Mouse (Mus musculus) layer of hippocampus, adult 11-12 months (tissue): ENCODE measurements around the gene Zfp202.
A peak's percentile ranks its signal among the peaks of the same experiment; 100 is the strongest.
"Not testable (repeated sequence)": the region's sequence is repeated elsewhere in the genome, so short reads cannot be mapped to it uniquely, and the experiment has no call there.

Experiments
- DNase-seq: peaks from one replicate; pipeline ENCODE4 v3.0.0; 2022; ENCODE audit warnings: low spot score

Zfp202 gene

DNA sequence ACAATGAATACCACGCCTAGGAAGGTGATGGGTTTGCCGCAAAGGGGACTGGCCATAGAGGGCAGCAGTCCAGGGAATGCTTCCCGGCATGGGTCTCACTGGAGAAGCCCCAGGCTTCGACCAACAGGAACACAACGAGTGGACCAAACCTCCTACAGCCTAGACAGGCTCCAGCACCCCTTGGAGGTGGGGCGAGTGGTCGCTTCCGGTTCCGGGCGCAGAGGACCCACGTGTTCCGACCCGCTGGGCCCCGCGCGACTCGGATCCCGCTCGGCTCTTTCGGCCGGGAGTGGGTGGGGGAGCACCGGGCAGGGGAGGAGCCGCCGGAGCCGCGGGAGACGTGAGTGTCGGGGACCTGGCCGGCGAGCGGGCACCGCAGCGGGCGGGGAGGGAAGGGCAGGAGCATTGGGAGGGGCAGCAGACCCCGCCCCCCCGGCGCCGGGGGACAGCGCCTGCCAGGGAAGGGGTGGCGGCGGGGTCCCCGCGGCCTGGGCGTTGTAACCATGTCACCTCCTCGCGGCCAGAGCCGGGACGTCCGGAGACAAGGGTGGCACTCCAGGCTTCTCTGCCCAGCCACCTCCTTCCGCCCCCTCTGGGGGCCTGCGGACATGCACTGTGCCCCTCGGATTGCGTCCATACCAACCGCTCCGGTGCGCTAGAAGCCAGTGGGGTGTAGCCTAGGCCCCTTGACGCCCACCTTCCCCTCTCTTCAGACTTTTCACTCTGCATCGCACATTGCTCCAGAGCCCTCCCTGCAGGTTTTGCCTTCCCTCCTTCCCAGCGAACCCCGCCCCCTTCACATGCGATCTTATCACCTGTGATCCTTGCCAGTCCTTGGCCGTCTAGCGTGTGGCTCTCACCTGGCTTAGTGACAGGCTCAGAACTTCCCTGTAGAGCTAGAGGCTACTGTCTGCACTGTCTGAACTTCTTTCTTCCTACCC is at the start of gene Zfp202:
TSS of gene Zfp202 (plus strand) at position 219 of the 941 bp plus-strand sequence.
- peak; percentile 87 for DNase-seq

DNA sequence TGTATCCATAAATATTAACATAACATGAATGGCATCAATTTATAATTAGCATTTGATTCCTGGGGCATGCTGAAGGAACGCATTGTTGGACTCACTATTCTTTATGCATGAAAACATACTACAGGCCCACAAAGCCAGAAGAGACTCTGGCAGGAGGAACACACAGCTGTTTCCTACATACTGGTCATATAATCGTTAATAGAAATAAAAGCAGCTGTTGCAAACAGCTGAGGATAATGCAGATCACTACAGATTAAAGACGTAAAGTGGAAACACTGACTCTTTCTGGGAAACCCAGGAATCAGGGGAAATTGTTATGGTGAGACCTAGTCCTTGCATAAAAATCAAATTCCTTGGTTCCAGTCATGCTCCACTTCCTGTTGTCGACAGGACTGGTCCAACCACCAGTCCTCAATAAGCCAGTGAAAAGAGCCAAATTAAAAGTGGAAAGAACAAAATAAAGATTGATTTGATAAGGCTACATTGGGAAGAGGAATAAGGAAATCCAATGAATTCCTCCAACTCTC is 36.9 kb upstream of the Zfp202 start:
- DNase-seq: no peak

DNA sequence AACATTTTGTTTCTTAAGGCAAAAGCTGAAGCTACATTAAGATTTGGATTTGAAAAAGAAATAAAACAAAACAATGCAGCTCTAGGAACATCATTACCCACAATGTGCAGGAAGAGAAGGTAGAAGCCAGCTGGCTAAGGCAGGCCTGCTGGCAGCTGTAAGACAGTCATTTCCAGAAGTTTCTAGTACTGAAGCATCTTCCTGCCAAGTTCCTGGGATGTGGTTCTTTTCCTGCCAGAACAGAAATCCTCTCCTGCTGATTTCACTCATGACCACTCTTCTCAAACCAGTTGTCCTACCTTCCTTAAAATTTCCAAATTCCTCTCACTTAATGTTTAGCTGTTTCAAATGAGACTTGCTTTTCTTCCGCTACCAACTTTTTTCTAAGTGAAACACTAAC is 25.7 kb upstream of the Zfp202 start:
- DNase-seq: no peak

DNA sequence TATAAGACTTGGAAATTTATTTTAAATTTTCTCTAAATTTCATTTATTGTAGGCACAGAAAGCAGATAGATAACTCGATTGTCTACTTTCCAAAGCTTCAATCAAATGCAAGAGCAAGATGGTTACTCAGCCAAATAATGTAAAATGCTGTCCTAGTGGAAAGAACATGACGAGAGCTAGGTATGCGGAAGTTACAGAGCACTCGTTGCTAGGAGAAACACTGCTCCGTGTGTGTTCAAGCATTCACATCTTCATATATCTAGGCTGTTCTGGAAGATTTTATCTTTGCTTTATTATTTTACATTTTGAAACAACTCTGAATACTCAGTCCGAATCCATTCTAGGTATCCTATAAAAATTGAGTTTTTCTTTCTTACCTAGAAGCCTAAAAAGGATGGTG is 15.1 kb upstream of the Zfp202 start:
- DNase-seq: no peak

DNA sequence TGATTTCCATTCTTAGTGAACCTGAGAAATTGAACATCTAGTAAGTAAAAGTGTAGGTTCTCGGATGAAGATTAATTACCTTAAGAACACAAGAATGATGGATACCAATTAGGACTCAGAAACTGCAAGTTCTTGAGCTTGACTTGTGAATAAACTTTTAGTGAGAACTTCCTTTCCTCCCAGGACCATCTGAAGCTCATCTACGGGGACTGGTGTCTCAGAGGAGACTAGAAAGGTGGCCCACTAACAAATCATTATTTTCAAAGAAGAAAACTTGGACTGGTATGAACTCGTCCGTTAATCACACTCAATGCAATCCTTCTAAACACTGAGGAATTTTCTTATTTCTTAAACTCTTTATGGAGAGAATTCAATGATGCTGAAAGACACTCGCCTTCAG is 11.5 kb upstream of the Zfp202 start, which contains the start of gene Olfr986:
TSS of gene Olfr986 (plus strand) at position 301 of the 400 bp plus-strand sequence.
- DNase-seq: no peak

DNA sequence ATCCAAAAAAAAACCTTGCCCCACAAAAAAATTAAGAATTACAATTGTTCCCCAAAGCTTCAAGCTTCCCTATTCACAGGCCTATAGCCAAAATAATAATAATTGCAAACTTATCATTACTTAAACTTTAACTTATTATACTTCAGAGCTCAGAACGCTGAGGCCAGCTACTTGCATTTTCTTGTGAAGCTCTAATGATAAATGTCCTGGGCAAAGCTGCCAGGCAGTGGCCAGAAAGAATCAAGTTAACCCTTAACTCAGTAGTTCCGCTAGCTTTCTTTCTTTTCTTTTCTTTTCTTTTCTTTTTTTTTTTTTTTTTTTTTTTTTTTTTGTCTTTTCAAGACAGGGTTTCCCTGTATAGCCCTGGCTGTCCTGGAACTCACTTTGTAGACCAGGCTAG is 7.0 kb upstream of the Zfp202 start:
- not testable (repeated sequence) for DNase-seq

DNA sequence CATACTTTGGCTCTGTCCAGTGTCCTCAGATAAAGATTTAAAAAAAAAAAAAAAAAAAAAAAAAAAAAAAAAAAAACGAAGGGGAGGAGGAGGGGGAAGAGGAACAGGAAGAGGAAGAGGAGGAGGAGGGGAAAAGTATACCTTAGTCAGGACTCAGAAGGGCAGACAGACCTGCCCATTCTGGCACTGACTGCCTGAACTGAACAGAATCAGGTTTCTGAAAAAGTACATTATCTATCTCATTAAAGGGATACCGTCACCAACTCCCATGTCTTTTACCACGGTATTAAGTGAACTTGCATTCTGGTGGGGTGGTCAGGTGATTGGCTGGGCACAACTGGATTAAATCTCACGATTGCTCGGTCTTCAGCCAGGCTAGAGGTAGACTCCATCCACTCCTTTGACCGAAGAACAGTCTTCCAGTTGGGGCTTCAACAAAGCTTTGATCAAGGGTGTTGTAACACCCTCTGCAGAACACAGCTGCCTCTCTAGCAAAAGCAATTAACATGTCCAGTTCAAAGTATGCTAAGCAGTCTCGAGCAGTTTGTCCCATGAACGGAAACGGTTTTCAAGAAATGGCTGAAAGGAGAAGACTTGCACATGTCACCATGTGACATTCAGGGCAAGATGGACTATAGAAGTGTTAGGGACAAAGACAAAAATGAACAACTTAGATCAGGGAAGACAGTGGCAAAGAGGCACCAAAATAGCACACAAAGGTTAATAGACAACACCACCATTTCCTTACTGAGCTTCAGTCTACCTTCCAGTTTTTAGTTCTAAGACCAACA is 835 bp upstream of the Zfp202 start:
- DNase-seq: no peak

DNA sequence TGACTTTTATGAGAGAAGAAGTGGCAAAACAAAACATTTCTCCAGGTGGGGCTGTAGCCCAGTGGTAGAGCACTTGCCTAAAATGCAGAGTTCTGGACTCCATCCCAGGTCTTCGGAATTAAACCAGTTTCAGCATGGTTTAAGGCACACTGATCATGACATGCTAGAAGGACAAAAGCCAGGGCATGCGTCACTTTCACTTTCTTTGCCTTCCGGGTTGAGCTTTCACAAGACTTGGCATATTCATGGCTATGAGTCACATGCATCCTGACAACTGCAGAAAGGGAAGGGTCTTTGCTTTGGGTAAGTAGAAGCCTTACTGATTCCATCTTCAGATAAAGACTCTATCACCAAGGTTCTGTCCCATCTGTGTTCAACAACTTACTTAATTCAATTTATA is 3.9 kb downstream of the Zfp202 start:
- DNase-seq: no peak

DNA sequence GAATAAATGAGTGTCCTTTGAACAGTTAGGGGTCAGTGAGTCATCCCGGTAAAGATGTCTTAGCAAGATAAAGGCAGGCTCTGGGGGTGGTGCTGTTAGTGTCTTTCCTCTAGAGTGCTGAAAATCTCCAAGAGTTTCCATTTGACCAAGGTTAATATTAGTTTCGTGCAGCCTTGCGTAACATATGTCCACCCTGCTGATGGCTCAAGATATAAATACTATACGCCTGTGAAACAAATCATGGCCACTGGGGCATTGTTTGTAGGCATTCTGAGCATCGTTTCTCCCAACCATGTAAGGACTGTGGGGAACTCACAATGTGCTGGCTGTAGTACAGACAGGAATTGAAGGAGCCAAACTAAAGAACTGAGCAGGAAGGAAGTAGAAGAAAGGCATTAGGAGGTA is 14.4 kb downstream of the Zfp202 start:
- DNase-seq: no peak

DNA sequence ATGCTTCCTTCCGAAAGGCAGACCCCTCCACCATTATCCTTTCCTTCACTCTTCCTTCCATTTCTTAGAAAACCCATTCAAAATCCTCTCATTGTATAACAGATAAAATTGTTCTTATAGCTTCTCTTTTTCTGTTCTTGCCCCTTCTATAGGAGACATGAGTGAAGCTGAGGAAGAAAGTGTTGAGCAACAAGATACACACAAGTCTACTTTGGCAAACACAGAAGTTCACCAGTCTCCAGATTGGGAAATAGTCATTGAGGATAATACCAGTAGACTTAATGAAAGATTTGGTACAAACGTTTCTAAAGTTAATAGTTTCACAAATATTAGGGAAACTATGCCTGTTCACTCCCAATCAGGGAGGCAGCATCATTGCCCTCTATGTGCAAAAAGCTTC is 18.6 kb downstream of the Zfp202 start:
- no peak for DNase-seq

DNA sequence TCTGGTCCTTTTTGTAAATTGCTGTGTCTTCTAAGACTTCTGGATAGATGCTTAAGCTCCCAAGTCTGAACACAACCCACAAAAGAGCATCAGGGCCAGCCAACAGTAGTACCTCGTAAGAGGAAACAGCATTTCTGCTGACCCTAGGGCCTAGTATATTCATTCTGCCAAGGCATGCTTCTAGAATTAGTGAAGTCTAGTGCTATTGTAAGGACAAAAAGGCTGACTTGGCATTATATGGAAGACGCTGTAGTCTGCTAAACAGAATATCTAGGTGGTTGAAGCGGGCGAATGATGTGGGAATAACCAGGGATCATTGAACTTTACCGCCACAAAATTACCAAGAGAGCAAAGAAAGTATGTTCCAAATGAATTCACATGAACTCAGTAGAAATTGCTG is 21.9 kb downstream of the Zfp202 start:
- no peak for DNase-seq

DNA sequence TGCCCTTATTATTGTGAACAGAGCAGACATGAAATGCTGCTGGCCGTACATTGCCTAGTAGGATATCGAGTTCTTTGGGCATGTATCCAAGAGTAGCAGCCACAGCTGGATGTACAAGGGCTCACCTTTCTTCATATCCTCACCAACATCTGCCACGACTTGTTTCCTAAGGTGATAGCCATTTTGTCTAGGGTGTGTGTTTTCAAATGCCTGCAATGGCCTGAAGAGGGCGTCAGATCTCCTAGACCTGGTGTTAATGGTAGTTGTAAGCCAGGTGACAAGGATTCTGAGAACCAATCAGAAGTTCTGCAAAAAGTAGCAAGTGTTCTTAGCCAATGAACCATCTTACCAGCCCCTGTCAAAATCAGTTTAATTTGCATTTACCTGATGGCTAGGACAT is 24.5 kb downstream of the Zfp202 start:
- no peak for DNase-seq

DNA sequence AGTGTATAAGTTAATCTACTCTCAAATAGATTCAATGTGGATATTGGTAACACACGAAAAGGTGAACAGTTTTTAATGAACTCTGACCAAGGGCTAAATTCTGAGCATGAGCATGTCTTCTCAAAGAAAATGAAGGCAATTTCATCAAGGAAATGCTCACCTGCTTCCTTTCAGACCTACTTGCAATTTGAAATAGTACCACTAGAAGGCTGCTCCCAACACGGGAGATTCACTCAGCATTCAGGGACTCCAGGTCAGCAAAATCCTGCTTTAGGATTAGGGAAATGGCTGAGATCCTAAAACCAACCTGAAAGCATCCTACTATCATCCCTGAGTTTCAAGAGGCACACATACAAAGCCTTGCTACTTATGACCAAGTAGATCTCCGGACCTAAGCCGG is 32.2 kb downstream of the Zfp202 start:
- DNase-seq: no peak

DNA sequence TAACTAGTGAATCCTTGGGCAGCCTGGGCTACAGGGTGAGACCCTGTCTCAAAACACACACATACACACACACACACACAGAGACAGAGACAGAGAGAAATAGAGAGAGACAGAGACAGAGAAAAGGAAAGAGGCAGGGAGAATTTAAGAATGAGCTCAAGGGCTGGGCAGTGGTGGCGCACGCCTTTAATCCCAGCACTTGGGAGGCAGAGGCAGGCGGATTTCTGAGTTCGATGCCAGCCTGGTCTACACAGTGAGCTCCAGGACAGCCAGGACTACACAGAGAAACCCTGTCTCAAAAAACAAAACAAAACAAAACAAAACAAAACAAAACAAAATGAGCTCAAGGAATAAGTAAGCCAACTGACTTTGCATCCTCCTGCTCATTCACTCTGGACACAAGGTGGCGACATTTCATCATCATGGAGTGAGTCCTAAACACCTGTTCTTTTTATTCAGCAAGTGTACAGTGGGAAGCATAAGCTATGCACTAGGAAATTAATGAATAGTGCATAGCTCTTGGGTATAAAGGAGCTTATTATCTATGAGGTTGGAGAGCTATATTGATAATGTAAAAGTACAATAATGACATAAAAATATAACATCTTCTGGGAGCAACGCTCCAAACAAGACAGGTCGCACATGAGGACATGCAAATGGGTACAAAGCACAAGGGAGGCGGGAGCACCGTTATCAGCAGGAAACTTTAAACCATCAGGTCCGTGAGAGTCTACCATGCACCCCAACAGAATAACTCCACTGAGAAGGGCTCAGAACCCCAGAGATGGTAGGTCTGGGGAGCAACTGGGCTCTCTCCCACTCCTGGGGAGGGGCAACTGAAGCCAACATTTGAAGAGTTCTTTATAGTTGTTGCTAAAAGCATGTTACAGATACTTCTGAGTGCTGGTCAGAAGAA is 36.0 kb downstream of the Zfp202 start:
- peak; percentile 57 for DNase-seq

DNA sequence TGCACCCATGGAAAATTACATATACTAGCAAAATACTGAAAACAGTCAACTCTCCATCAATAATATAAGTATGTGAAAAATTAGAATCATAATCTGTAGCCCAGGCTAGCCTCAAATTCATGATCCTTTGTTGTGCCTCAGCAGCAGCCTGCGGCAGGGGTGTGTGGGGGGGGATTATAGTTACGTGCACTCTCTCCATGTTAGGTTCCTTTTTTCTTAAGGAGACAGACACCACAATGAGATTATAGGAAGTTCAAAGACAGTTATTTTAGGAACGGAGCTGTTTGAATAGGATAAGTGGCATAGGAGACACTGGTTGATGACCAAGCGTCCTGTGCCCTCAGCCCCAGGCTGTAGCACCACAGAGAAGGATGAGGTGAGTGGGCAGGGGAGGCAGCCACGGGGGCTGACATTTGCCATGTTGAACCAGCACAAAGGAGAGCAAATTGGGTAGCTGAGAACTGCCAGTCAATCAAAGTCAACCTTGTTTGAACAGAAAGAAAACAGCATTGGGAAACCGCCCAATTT is 36.8 kb downstream of the Zfp202 start:
- DNase-seq: no peak

DNA sequence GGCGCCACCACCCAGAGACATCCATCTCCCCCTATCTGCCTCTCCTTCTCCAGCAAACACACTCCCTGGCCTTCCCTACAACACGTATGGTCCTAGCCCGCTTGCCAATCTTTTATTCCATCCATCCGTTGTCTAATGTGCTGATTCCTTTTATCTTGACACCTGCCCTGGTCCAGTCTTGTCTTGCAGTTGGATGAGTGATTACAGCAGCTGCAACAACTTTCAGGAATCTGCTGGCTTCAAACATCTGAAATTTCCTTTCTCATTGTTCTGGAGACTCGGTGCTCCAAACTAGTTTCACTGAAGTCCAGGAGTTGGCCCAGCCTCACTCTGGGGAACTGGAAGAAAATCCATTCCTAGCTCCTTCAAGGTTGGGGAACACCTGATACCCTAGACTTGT is 37.4 kb downstream of the Zfp202 start:
- no peak for DNase-seq

DNA sequence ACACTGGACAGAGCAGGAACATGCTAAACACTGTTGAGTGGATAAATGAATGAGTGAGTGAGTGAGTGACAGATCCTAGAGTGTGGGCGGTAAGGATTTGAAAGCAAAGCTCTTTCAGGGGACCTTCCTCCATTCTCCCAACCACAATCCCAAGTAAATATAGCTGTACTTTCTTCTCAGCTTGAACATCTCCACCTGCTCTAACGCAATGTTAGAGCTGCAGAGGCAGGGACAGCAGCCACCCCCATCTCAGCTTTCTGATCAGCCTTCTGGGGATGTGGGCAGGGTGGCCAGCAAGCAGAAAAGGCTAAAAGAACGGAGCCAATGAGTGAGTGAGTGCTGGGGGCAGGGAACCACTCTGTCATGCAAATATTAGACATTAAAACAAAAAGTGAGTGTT is 38.9 kb downstream of the Zfp202 start:
- no peak for DNase-seq

DNA sequence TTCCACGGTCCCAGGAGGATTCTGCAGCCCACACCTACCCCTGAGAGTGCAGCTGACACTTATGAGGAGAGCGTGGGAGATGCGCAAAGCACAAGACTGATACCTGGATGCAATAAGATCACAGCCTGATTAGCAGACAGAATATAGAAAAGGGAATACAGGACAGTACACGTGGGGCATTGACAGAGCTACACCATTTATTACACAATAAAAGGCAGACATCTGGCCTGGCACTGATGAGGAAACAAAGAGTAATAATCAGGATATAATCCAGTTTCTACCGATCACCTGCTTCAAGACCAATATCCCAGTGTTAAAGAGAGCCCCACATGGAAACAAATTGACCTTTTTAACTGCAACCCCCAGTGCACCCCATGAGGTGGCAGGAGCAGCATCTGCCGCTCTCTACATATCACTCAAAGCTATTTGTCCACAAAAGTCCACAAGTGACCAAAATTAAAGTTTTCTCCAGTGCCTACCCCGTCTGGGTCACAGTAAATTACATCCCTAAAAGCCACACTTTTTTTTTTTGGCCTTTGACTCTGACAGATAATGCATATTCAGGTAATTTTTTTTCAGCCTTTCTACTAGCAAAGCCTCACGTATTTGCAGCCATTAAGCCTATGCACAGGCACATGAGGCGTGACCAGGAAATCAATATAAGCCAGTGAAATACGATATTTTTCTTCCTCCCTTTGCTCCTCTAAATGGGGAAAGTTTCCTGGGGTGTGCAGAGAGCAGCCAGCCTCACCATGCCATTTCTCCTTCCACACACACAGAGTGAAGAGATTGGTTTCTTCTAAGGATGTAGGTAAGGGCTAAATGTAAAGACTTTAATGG is 42.3 kb downstream of the Zfp202 start:
- DNase-seq: no peak

DNA sequence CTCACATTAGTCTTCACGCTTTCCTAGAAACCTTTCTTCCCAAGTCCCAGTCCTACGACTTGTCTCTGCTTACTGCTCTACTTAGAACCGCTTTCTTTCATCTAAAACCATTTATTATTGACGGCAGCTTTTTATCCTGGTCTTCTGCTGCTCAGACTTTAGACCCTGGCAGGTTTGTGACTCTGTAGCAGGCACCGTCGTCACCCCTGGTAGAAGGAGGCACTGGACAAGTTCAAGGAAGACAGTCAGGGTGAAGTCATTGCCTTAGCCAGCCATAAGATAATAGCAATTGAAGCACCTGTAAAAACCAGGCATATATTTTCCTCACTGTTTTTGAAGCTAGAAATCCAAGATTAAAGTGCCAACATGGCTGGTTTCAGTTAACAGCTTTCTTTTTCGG is 43.1 kb downstream of the Zfp202 start:
- DNase-seq: no peak

DNA sequence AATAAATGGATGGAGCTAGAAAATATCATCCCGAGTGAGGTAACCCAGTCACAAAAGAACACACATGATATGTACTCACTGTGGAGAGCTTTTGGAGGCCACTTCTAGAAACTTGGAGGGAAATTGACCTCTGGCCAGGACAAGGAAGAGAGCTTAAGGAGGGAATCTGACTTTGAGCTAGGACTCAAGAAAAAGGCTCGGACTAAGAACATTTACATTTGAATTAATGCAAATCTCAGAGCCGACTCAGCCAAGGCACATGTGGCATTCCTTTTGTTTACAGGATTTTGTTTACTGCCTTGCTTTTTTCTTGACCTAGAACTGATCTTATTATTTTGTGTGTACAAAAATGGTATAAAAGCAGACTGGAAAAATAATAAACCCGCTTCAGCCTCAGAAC is 47.6 kb downstream of the Zfp202 start:
- DNase-seq: no peak

DNA sequence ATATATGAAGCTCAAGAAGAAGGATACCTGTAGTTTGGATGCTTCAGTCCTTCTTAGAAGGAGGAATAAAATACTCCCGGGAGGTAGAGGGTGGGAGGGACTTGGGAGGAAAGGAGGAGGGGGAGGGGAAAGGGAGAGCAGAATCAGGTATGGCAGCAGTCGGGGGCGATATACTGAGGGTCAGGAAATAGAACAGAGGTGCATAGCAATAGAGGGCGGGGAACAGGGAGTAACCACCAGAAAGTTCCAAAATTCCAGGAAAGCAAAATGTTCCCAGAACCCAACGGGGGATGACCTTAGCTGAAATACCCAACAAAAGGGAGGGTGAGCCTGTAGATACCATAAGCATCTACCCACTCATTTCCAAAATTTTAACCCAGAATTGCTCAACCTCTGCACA is 48.2 kb downstream of the Zfp202 start:
- no peak for DNase-seq
